Mouse (Mus musculus) hindbrain, embryonic 12.5 days (tissue): ENCODE results near the gene Lat2. TPM values are rescaled to one million over a fixed set of nuclear protein-coding genes. Genes with fewer than 3 reads are reported as not detected.

Experiments used
- ATAC-seq: fragments of 200-750 bp; cut with Nextera tagmentation; 2 replicates; pipeline ENCODE4 v1.8.0; 2017; ENCODE audit warnings: moderate TSS enrichment; ENCODE audit not compliant: low FRiP score
- H3K27ac ChIP-seq: fragments of 300-500 bp; sonication (generic); 2 replicates; pipeline ENCODE4 v1.5.1; 2016; ENCODE audit warnings: mild to moderate bottlenecking
- H3K27me3 ChIP-seq: fragments of 300-500 bp; sonication (generic); 2 replicates; pipeline ENCODE4 v1.6.1; 2016; ENCODE audit warnings: mild to moderate bottlenecking
- H3K36me3 ChIP-seq: fragments of 300-500 bp; sonication (generic); 2 replicates; pipeline ENCODE4 v1.6.1; 2016; ENCODE audit warnings: mild to moderate bottlenecking
- H3K4me1 ChIP-seq: fragments of 300-500 bp; sonication (generic); 2 replicates; pipeline ENCODE4 v1.6.1; 2016
- H3K4me2 ChIP-seq: fragments of 300-500 bp; sonication (generic); replicated peaks from 2 replicates; pipeline ENCODE4 v1.6.1; 2016; ENCODE audit warnings: mild to moderate bottlenecking
- H3K4me3 ChIP-seq: fragments of 300-500 bp; sonication (generic); 2 replicates; pipeline ENCODE4 v1.5.1; 2016; ENCODE audit warnings: mild to moderate bottlenecking
- H3K9ac ChIP-seq: fragments of 300-500 bp; sonication (generic); 2 replicates; pipeline ENCODE4 v1.6.1; 2016; ENCODE audit warnings: mild to moderate bottlenecking, moderate library complexity
- H3K9me3 ChIP-seq: fragments of 300-500 bp; sonication (generic); replicated peaks from 2 replicates; pipeline ENCODE4 v1.6.1; 2016; ENCODE audit warnings: mild to moderate bottlenecking
- WGBS: fragments of 180-500 bp; shearing (Covaris S2); methylation state at CpG from one replicate; pipeline ENCODE4 v1.1.7; 2016; 5-methylcytosine and 5-hydroxymethylcytosine counted together
- polyA plus RNA-seq: library from polyadenylated mRNA; unstranded; fragments of >200 nt; fragmentation: Nextera tagmentation; extraction: Ambion mirVana; gene quantifications from 2 replicates; pipeline ENCODE4 v1.2.1, GENCODE M21; 2016

Lat2 gene
- polyA plus RNA-seq, 1 experiment from 2014 or later = 5.2 TPM

DNA sequence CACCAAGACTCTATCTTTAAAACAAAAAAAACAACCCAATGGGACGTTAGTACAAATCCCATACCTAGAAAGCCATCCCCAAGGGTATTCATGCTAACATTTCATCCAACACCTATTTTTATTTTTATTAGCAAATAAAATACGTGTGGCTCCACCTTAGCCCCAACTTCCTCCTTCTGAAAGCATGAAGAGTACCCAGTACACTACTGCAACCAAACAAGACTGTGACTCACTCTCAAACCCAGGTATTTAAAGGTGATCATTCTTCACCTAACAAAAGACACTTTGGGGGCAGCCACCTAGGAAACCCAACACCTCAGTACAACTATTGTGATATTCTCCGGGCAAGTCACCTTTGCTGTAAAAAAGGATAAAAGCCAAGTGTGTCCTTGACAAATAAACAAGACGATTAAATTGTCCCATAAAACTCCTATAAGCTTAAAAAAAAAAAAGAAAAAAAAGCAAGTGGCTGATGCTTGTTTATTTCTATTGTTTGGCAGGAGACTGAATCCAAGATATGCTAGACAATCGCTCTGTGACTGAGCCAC, 23.1 kb upstream of the Lat2 start:
- no peak for ATAC-seq
- Histone ChIP-seq H3K4me3 (peak overlapping the region; percentile 99), H3K4me1 (peaks cover 18% of the 10 kb centered on the region), H3K9me3 (no peaks in the 10 kb centered on the region), H3K36me3 (peaks cover 25% of the 10 kb centered on the region), H3K27ac (no peak overlapping the region; the same call in 1 of the 2 replicates), H3K27me3 (no peaks in the 10 kb centered on the region), H3K4me2 (peak overlapping the region; percentile 67), H3K9ac (peak overlapping the region; percentile 99)
- 38% methylated on average over 5 of the region's 5 CpGs for WGBS

DNA sequence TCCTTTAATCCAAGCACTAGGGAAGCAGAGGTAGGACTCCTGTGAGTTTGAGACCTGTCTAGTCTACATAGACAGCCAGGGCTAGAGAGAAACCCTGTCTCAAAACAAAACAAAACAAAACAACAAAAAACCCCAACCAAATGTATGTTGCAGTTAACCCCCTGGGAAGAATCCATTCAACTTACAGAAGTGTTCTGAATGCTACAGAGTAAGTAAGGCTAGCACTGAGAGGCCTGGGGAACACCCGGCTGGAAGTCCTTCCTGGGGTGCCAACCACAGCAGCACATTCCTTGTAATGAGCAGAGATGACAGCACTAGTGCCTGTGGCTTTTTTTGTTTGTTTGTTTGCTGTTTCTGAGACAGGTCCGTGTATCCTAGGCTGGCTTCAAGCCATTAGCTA, 18.0 kb upstream of the Lat2 start:
- H3K27me3 ChIP-seq = no peaks in the 10 kb centered on the region
- no peaks in the 10 kb centered on the region for H3K9me3 ChIP-seq
- no peak overlapping the region for H3K4me2 ChIP-seq
- no peak overlapping the region for H3K9ac ChIP-seq
- H3K4me1 ChIP-seq = peaks cover 14% of the 10 kb centered on the region
- 59% methylated on average over 2 of the region's 2 CpGs for WGBS
- H3K4me3 ChIP-seq = no peak overlapping the region
- no peak for ATAC-seq
- peaks cover 42% of the 10 kb centered on the region for H3K36me3 ChIP-seq
- H3K27ac ChIP-seq = no peak overlapping the region

DNA sequence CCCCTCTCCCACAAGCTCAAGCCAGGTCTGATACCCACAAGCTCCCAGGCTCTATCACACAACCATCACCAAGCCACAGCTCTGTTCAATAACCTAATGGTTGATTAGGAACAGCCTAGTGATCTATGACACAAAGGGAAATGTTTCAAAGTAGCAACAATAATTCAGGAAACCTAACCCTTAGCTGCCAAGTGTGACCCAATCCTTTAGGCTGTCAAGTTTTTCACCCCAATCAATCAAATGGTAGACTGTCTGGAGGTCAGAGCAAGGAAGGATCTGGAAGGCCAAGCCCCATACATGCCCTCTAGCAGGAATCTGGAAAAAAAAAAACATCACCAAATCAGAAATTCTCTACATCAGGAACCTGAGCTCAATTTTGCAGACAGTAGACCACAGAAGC, 16.0 kb upstream of the Lat2 start:
- Histone ChIP-seq H3K36me3 (peaks cover 53% of the 10 kb centered on the region), H3K9me3 (no peaks in the 10 kb centered on the region), H3K4me1 (peaks cover 8% of the 10 kb centered on the region; the same call in 1 of the 2 replicates), H3K4me3 (no peak overlapping the region), H3K27ac (no peak overlapping the region), H3K9ac (no peak overlapping the region), H3K27me3 (no peaks in the 10 kb centered on the region), H3K4me2 (no peak overlapping the region)
- ATAC-seq = no peak

DNA sequence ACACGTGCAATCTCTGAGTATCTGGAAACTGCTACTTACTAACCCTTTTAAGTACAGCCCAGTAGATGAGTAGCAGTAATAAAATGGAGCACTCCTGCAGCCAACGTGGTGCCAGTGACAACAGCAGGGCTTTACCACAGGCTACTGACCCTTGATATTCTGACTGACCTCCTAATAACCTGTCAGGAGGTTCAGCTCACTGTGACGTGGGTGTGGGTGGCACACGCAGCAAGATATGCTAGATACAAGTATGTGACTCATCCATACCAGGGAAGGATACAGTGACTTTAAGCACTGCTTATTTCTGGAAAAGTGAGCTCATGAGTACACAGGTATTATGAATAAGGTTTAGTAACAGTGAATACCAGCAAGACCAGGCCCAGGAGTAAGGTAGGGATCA, 14.7 kb upstream of the Lat2 start:
- Histone ChIP-seq H3K27me3 (no peaks in the 10 kb centered on the region), H3K36me3 (peaks cover 56% of the 10 kb centered on the region), H3K27ac (no peak overlapping the region), H3K4me1 (peaks cover 8% of the 10 kb centered on the region; the same call in 1 of the 2 replicates), H3K4me2 (no peak overlapping the region), H3K9me3 (no peaks in the 10 kb centered on the region), H3K4me3 (no peak overlapping the region), H3K9ac (no peak overlapping the region)
- ATAC-seq = no peak
- WGBS = 89% methylated on average over 4 of the region's 4 CpGs

DNA sequence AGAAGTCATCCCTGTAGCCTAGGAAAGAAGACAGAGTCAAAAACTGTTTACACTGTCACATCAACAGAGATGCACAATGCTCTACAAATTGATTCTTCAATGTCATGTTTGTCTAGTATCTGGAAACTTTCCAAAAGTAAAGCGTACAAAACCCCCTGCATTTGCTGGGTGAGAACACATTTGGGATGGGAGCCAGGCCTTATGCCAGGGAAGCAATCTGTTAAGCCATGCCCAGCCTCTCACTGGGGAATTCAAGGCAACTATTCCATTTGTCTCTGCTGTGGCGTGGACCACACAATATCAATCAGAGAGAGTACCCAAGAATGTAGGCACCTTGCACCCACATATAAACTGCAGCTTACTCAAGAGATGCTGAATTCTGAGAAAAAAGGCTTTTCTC, 7.2 kb upstream of the Lat2 start:
- Histone ChIP-seq H3K9ac (no peak overlapping the region), H3K27ac (no peak overlapping the region), H3K9me3 (no peaks in the 10 kb centered on the region), H3K27me3 (no peaks in the 10 kb centered on the region), H3K4me3 (no peak overlapping the region), H3K36me3 (peaks cover 97% of the 10 kb centered on the region), H3K4me1 (no peaks in the 10 kb centered on the region), H3K4me2 (no peak overlapping the region)
- ATAC-seq = no peak
- WGBS = 86% methylated on average over 2 of the region's 2 CpGs

DNA sequence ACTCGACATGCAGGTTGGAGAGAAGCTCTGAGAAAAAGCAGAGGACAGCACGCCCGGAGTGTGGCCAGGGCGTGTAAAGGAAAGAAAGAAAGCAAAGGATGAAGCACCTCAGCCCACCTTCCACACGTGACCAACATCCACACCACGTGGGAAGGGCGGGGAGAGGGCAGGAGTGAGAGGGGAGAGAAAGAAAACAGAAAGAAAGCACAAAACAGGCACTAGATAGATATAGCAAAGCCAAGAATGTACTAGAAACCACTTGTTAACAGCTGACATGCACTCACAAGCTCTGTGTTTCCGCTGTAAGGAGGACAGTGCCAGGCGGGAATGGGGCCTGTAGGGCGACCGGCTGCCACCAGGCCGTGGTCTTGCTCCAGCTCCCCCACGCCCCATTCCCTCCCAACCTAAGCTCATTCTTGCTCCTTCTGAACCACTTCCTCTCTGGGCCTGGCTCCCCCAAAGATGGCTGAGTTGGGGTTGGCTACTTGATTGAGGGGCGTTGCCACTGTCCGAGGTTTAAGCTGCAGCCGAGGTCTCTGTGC, 6.3 kb upstream of the Lat2 start:
- no peak for ATAC-seq
- Histone ChIP-seq H3K27ac (no peak overlapping the region), H3K4me1 (no peaks in the 10 kb centered on the region), H3K9me3 (no peaks in the 10 kb centered on the region), H3K36me3 (peaks cover 93% of the 10 kb centered on the region), H3K4me3 (no peak overlapping the region), H3K9ac (no peak overlapping the region), H3K27me3 (no peaks in the 10 kb centered on the region), H3K4me2 (no peak overlapping the region)
- WGBS = 92% methylated on average over 16 of the region's 16 CpGs

DNA sequence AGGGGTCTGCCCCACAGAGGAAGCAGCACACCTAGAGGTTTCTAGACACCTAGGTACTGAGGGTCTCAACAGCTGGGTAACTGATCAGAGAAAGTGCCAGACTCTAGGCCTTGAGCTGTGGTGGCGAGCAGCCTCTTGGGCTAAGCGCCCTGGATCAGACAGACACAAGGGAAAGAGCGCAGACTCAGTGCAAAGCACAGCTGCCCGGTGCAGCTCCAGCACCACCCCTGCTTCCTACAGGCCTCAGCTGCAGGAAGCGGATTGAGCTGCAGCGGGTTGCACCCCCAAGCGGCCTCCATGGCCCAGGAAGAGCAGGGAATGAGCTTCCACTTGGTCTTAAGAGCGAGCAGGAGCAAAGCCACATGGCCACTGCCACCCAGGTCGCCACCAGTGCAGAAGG, 5.6 kb upstream of the Lat2 start:
- H3K36me3 ChIP-seq = peaks cover 86% of the 10 kb centered on the region
- H3K4me3 ChIP-seq = no peak overlapping the region
- H3K27ac ChIP-seq = no peak overlapping the region
- no peak for ATAC-seq
- H3K27me3 ChIP-seq = no peaks in the 10 kb centered on the region
- H3K9ac ChIP-seq = no peak overlapping the region
- H3K4me2 ChIP-seq = no peak overlapping the region
- H3K9me3 ChIP-seq = no peaks in the 10 kb centered on the region
- 94% methylated on average over 9 of the region's 9 CpGs for WGBS
- H3K4me1 ChIP-seq = no peaks in the 10 kb centered on the region

DNA sequence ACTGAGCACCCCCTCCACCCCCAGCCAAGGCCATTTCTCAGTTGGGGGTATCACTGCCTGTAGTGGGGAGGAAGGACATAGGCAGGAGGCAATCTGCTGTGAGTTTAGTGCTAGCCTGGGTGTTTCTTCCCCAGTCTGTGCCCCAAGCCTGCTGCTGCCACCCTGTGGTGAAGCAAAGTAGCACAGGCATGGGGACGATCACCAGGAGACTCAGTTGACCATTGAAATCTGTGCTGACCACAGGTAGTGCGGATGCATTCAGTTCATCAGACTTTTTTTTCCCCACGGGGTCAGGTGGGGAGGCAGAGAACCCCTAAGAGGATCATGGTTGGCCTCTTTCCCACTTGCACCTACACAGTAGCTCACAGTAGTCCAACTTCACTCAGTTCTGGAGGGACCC, 2.2 kb upstream of the Lat2 start:
- peaks cover 5% of the 10 kb centered on the region for H3K4me1 ChIP-seq
- H3K36me3 ChIP-seq = peaks cover 52% of the 10 kb centered on the region

DNA sequence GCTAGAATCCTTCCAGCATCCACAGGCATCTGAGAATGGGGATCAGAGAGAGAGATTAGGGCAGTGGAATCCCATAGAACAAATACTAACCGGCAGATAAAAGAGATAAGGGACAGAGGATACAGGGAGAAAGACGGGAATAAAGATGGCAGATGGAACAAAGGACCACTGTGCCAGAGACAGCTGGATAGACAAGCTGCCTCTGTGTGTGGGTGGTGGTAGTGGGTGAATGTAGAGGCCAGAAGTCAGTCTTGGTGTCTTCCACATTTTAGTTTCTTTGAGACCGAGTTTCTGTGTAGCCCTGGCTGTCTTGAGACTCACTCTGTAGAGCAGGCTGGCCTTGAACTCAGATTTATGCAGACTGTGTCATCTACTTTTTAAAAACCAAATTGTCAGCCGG, 955 bp upstream of the Lat2 start:
- 71% methylated on average over 4 of the region's 4 CpGs for WGBS
- Histone ChIP-seq H3K9me3 (no peaks in the 10 kb centered on the region), H3K27ac (no peak overlapping the region; the same call in 1 of the 2 replicates), H3K9ac (no peak overlapping the region), H3K36me3 (peaks cover 39% of the 10 kb centered on the region), H3K4me3 (no peak overlapping the region), H3K27me3 (no peaks in the 10 kb centered on the region), H3K4me1 (peaks cover 11% of the 10 kb centered on the region), H3K4me2 (no peak overlapping the region)
- no peak for ATAC-seq

More for the DNA sequence above, 2.2 kb upstream of the Lat2 start:
- no peaks in the 10 kb centered on the region for H3K27me3 ChIP-seq
- no peak overlapping the region for H3K9ac ChIP-seq
- H3K4me2 ChIP-seq = no peak overlapping the region
- ATAC-seq = no peak
- WGBS = 51% methylated on average over 3 of the region's 3 CpGs
- H3K27ac ChIP-seq = no peak overlapping the region
- no peaks in the 10 kb centered on the region for H3K9me3 ChIP-seq
- no peak overlapping the region for H3K4me3 ChIP-seq

DNA sequence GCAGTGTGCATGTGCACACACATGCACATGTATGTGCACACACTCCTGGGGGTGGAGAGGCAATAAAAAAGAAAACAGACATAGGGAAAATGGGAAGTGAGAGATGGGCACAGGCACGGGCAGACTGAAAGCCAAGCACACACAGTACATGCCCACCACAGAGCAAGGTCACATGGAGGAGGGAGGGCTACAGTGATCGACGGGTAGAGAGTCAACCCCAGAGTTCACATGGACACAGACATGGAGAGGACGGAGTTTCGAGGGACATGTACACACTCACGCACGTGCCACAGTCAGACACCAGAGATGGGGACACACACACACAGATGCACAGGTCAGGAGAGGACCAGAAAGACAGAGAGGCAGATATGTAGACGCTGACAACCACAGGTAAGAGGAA, 555 bp upstream of the Lat2 start:
- peaks cover 11% of the 10 kb centered on the region for H3K4me1 ChIP-seq
- H3K4me2 ChIP-seq = no peak overlapping the region
- no peak overlapping the region for H3K4me3 ChIP-seq
- ATAC-seq = no peak
- H3K27me3 ChIP-seq = no peaks in the 10 kb centered on the region
- H3K9me3 ChIP-seq = no peaks in the 10 kb centered on the region
- peaks cover 35% of the 10 kb centered on the region for H3K36me3 ChIP-seq
- H3K9ac ChIP-seq = no peak overlapping the region
- 88% methylated on average over 8 of the region's 8 CpGs for WGBS
- H3K27ac ChIP-seq = no peak overlapping the region; the same call in 1 of the 2 replicates

DNA sequence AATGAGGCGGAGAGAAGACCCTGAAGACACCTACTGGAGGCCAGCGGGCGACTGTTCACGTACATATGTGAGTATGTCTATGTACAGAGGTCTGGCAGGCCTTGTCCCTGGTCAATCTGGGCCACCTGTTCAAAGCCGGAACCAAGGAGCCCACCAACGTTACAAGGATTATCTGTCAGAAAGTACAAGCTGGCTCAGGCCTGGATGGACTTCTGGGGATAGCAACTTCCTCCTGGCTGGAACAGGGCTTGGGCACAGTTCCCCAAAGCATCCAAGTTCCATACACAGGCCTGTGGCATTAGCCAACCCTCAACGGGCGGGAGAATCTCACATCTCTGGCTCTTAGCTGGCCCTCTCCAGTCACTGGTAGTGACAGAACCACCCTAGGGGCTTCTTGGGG, 529 bp downstream of the Lat2 start:
- H3K9ac ChIP-seq = no peak overlapping the region
- no peak overlapping the region for H3K4me3 ChIP-seq
- no peaks in the 10 kb centered on the region for H3K9me3 ChIP-seq
- H3K4me1 ChIP-seq = peaks cover 11% of the 10 kb centered on the region
- H3K27me3 ChIP-seq = no peaks in the 10 kb centered on the region
- no peak overlapping the region for H3K27ac ChIP-seq
- 93% methylated on average over 8 of the region's 8 CpGs for WGBS
- no peak overlapping the region for H3K4me2 ChIP-seq
- H3K36me3 ChIP-seq = peaks cover 24% of the 10 kb centered on the region
- ATAC-seq = no peak

DNA sequence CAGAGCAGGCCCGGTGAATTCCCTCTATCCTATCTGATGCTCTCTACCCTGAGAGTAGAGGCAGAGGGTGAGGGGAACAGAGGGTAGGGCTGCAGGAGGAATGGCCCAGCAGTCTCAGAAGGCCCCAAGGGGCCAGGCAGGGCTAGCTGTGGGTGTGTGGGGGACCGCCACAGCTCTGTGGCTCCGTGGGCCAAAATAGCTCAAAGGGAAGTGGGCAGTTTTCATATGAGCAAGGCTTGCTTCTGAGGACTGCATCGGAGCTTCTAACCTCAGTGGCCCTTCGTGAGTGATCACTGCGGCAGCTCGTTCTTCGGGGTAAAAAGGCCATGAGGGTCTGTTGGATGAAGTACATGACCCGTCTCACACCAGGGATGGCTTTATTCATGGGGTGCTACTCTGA, 1.1 kb downstream of the Lat2 start:
- no peak overlapping the region for H3K9ac ChIP-seq
- H3K9me3 ChIP-seq = no peaks in the 10 kb centered on the region
- H3K36me3 ChIP-seq = peaks cover 19% of the 10 kb centered on the region
- no peak overlapping the region for H3K4me2 ChIP-seq
- no peaks in the 10 kb centered on the region for H3K27me3 ChIP-seq
- H3K4me3 ChIP-seq = no peak overlapping the region
- WGBS = 88% methylated on average over 9 of the region's 9 CpGs
- H3K27ac ChIP-seq = no peak overlapping the region
- ATAC-seq = no peak
- H3K4me1 ChIP-seq = peaks cover 11% of the 10 kb centered on the region

DNA sequence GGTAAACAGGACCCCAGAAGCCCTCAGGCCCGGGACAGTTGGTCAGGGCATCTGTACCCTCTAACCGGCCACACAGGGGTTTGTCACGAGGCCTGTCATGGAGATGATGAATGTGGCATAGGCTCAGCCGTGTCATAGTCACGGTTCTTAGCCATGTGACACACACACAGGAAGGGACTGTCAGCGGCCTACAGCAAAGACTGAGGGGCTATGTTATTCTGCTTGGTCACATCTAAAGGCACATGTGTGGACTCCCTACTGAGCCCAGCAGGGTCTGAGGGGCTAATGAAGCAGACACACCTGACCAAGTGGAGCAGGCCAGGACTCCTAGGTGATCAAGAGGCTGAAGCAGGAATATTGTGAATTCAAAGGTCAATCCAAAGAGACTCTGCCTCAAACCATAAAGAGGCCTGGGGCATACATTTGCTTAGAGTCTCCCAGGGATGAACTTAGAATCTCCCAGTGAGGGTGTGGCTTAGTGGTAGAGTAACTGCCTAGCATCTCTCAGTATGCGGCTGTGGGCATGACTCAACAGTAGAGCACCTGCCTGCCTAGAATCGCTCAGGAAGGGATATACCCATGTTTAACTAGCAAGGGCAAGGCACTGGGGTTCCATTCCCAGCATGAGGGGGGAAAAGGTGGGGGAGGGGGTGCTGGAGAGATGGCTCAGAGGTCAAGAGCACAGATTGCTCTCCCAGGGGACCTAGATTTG, 2.9 kb downstream of the Lat2 start:
- H3K9me3 ChIP-seq = no peaks in the 10 kb centered on the region
- H3K27me3 ChIP-seq = no peaks in the 10 kb centered on the region
- ATAC-seq = peak; percentile 51; the same call in 1 of the 2 replicates
- H3K4me1 ChIP-seq = peaks cover 11% of the 10 kb centered on the region
- no peak overlapping the region for H3K9ac ChIP-seq
- peak overlapping the region; percentile 62 for H3K27ac ChIP-seq
- H3K4me2 ChIP-seq = no peak overlapping the region
- 57% methylated on average over 8 of the region's 8 CpGs for WGBS
- H3K4me3 ChIP-seq = no peak overlapping the region
- 0 out of 2 replicates have a peak, but pooled peaks cover 4% of the 10 kb centered on the region for H3K36me3 ChIP-seq
